Mouse (Mus musculus): ENCODE measurements around the gene Secisbp2. TPM values are rescaled to one million over a fixed set of nuclear protein-coding genes. Genes with fewer than 3 reads are reported as not detected.
"Not testable (repeated sequence)": the region's sequence is repeated elsewhere in the genome, so short reads cannot be mapped to it uniquely, and the experiment has no call there.

The Secisbp2 gene
- polyA plus RNA-seq, 1 experiment from 2014 or later: 35.3 TPM

- Histone ChIP-seq H3K27me3 (no peaks in the 10 kb centered on the region), H3K27ac (no peak overlapping the region), H3K4me1 (replicated peaks) (peaks cover 5% of the 10 kb centered on the region; the same call in 1 of the 2 replicates), H3K4me2 (replicated peaks) (no peak overlapping the region), H3K9ac (replicated peaks) (no peak overlapping the region), H3K9me3 (no peaks in the 10 kb centered on the region), H3K36me3 (no peaks in the 10 kb centered on the region), H3K4me3 (replicated peaks) (no peak overlapping the region)
- ATAC-seq: no peak
- 90% methylated on average over 5 of the region's 5 CpGs for WGBS
These were observed 28.9 kb upstream of the Secisbp2 start for GRCm38 (mm10) chr13:51622626-51623025.

- 88% methylated on average over 2 of the region's 2 CpGs for WGBS
- no peak for ATAC-seq
- Histone ChIP-seq H3K27ac (no peak overlapping the region), H3K36me3 (no peaks in the 10 kb centered on the region), H3K4me1 (replicated peaks) (no peaks in the 10 kb centered on the region), H3K27me3 (no peaks in the 10 kb centered on the region), H3K9me3 (no peaks in the 10 kb centered on the region), H3K4me3 (replicated peaks) (no peak overlapping the region), H3K9ac (replicated peaks) (no peak overlapping the region), H3K4me2 (replicated peaks) (no peak overlapping the region)
These were observed 27.8 kb upstream of the Secisbp2 start for GRCm38 (mm10) chr13:51623678-51624077.

GRCm38 (mm10) chr13:51628273-51628848, 23.1 kb upstream of the Secisbp2 start:
- WGBS: 90% methylated on average over 6 of the region's 6 CpGs

GRCm38 (mm10) chr13:51631354-51631992, 20.0 kb upstream of the Secisbp2 start:
- WGBS: 84% methylated on average over 15 of the region's 15 CpGs
- H3K27me3 ChIP-seq: no peaks in the 10 kb centered on the region
- no peak overlapping the region for H3K9ac ChIP-seq (replicated peaks)
- H3K4me1 ChIP-seq (replicated peaks): no peaks in the 10 kb centered on the region
- H3K27ac ChIP-seq: no peak overlapping the region
- no peaks in the 10 kb centered on the region for H3K36me3 ChIP-seq
- H3K4me3 ChIP-seq (replicated peaks): no peak overlapping the region
- no peak for ATAC-seq
- no peak overlapping the region for H3K4me2 ChIP-seq (replicated peaks)
- no peaks in the 10 kb centered on the region for H3K9me3 ChIP-seq

More at GRCm38 (mm10) chr13:51628273-51628848, 23.1 kb upstream of the Secisbp2 start:
- Histone ChIP-seq H3K4me2 (replicated peaks) (no peak overlapping the region), H3K27ac (no peak overlapping the region), H3K27me3 (no peaks in the 10 kb centered on the region), H3K36me3 (no peaks in the 10 kb centered on the region), H3K4me3 (replicated peaks) (no peak overlapping the region), H3K9me3 (no peaks in the 10 kb centered on the region), H3K4me1 (replicated peaks) (no peaks in the 10 kb centered on the region), H3K9ac (replicated peaks) (no peak overlapping the region)
- ATAC-seq: no peak

GRCm38 (mm10) chr13:51632560-51633218, 18.8 kb upstream of the Secisbp2 start:
- H3K4me3 ChIP-seq (replicated peaks): no peak overlapping the region
- no peak for ATAC-seq
- no peak overlapping the region for H3K9ac ChIP-seq (replicated peaks)
- H3K4me1 ChIP-seq (replicated peaks): no peaks in the 10 kb centered on the region
- H3K27me3 ChIP-seq: no peaks in the 10 kb centered on the region
- H3K4me2 ChIP-seq (replicated peaks): no peak overlapping the region
- 89% methylated on average over 5 of the region's 5 CpGs for WGBS
- no peaks in the 10 kb centered on the region for H3K36me3 ChIP-seq
- no peak overlapping the region for H3K27ac ChIP-seq
- H3K9me3 ChIP-seq: no peaks in the 10 kb centered on the region

- not testable (repeated sequence) for H3K27ac ChIP-seq; H3K9ac ChIP-seq (replicated peaks); ATAC-seq; H3K36me3 ChIP-seq; H3K4me1 ChIP-seq (replicated peaks); H3K4me2 ChIP-seq (replicated peaks); H3K4me3 ChIP-seq (replicated peaks); H3K9me3 ChIP-seq; H3K27me3 ChIP-seq
- 71% methylated on average over 6 of the region's 9 CpGs for WGBS
These were observed 16.1 kb upstream of the Secisbp2 start for GRCm38 (mm10) chr13:51635384-51635783.

GRCm38 (mm10) chr13:51638958-51639357, 12.5 kb upstream of the Secisbp2 start:
- no peak for ATAC-seq
- WGBS: 92% methylated on average over 4 of the region's 4 CpGs
- H3K4me1 ChIP-seq (replicated peaks): no peaks in the 10 kb centered on the region
- no peaks in the 10 kb centered on the region for H3K9me3 ChIP-seq
- no peak overlapping the region for H3K4me2 ChIP-seq (replicated peaks)
- H3K27me3 ChIP-seq: no peaks in the 10 kb centered on the region
- no peak overlapping the region for H3K27ac ChIP-seq
- H3K4me3 ChIP-seq (replicated peaks): no peak overlapping the region
- no peaks in the 10 kb centered on the region for H3K36me3 ChIP-seq
- no peak overlapping the region for H3K9ac ChIP-seq (replicated peaks)

GRCm38 (mm10) chr13:51641424-51641823, 10.1 kb upstream of the Secisbp2 start:
- Histone ChIP-seq H3K36me3 (no peaks in the 10 kb centered on the region), H3K4me3 (replicated peaks) (no peak overlapping the region), H3K9me3 (no peaks in the 10 kb centered on the region), H3K27me3 (no peaks in the 10 kb centered on the region), H3K4me1 (replicated peaks) (peaks cover 10% of the 10 kb centered on the region), H3K4me2 (replicated peaks) (no peak overlapping the region), H3K9ac (replicated peaks) (no peak overlapping the region), H3K27ac (no peak overlapping the region)
- WGBS: 91% methylated on average over 3 of the region's 3 CpGs
- ATAC-seq: no peak

GRCm38 (mm10) chr13:51642171-51642778, 9.2 kb upstream of the Secisbp2 start:
- Histone ChIP-seq H3K4me1 (replicated peaks) (peaks cover 19% of the 10 kb centered on the region), H3K9ac (replicated peaks) (no peak overlapping the region), H3K36me3 (no peaks in the 10 kb centered on the region), H3K4me3 (replicated peaks) (no peak overlapping the region), H3K27me3 (no peaks in the 10 kb centered on the region), H3K4me2 (replicated peaks) (no peak overlapping the region), H3K9me3 (no peaks in the 10 kb centered on the region), H3K27ac (no peak overlapping the region)
- WGBS: 36% methylated on average over 11 of the region's 11 CpGs
- ATAC-seq: no peak

- H3K4me1 ChIP-seq (replicated peaks): peaks cover 26% of the 10 kb centered on the region
- H3K27ac ChIP-seq: peak overlapping the region; percentile 69
- no peaks in the 10 kb centered on the region for H3K27me3 ChIP-seq
- H3K9ac ChIP-seq (replicated peaks): peak overlapping the region; percentile 74
- 47% methylated on average over 20 of the region's 20 CpGs for WGBS
- peak overlapping the region; percentile 92 for H3K4me2 ChIP-seq (replicated peaks)
- H3K4me3 ChIP-seq (replicated peaks): peak overlapping the region; percentile 77
- no peaks in the 10 kb centered on the region for H3K9me3 ChIP-seq
- ATAC-seq: peak; percentile 19
- H3K36me3 ChIP-seq: no peaks in the 10 kb centered on the region
These were observed 7.3 kb upstream of the Secisbp2 start for GRCm38 (mm10) chr13:51643924-51644828.

GRCm38 (mm10) chr13:51644829-51645789, 6.4 kb upstream of the Secisbp2 start, which contains the start of gene Cks2:
Cks2 (plus strand) TSS chr13:51645232.
- WGBS: under 1% methylated on average over 83 of the region's 83 CpGs
- no peaks in the 10 kb centered on the region for H3K27me3 ChIP-seq
- H3K27ac ChIP-seq: peak within 1 kb of the TSS; percentile 69
- H3K4me3 ChIP-seq (replicated peaks): peak within 1 kb of the TSS; percentile 77
- H3K4me2 ChIP-seq (replicated peaks): peak within 1 kb of the TSS; percentile 92
- peak within 1 kb of the TSS; percentile 74 for H3K9ac ChIP-seq (replicated peaks)
- peaks cover 26% of the 10 kb centered on the region for H3K4me1 ChIP-seq (replicated peaks)
- peak; percentile 98 for ATAC-seq
- no peaks in the 10 kb centered on the region for H3K9me3 ChIP-seq
- no peaks in the 10 kb centered on the region for H3K36me3 ChIP-seq
